Mouse (Mus musculus) G1E (cell line): ENCODE data around the gene Bms1.

Source experiments
- CTCF ChIP-seq: IDR thresholded peaks from 2 replicates; pipeline ENCODE4 v1.5.1; 2012; ENCODE audit warnings: low read depth, low read length, inconsistent platforms, mixed read lengths
- GATA1 ChIP-seq: IDR thresholded peaks from 2 replicates; pipeline ENCODE4 v1.6.1; 2012; ENCODE audit warnings: borderline replicate concordance, low read length, inconsistent platforms, mixed read lengths
- GATA2 ChIP-seq: IDR thresholded peaks from 2 replicates; pipeline ENCODE4 v1.6.1; 2012; ENCODE audit warnings: low read depth, low read length, inconsistent platforms, borderline replicate concordance
- POLR2AphosphoS5 ChIP-seq: IDR thresholded peaks from 2 replicates; pipeline ENCODE4 v1.6.1; 2012; ENCODE audit warnings: low read depth, low read length, inconsistent platforms; ENCODE audit not compliant: insufficient replicate concordance
- TAL1 ChIP-seq: conservative IDR thresholded peaks from 2 replicates; pipeline ENCODE4 v1.6.1; 2012; ENCODE audit warnings: low read depth, low read length, inconsistent platforms, mixed read lengths

GRCm38 (mm10) chr6:118454452-118454851 is 35.2 kb upstream of the Bms1 start:
- TF ChIP-seq CTCF (no peak), GATA1 (no peak), TAL1 (no peak), GATA2 (no peak), POLR2AphosphoS5 (no peak)
